Mouse (Mus musculus): Measurements from ENCODE around the gene Fgf11. TPM values are rescaled to one million over a fixed set of nuclear protein-coding genes. Genes with fewer than 3 reads are reported as not detected.

Fgf11 gene
- polyA plus RNA-seq, 1 experiment from 2014 or later = 0.97 TPM

DNA sequence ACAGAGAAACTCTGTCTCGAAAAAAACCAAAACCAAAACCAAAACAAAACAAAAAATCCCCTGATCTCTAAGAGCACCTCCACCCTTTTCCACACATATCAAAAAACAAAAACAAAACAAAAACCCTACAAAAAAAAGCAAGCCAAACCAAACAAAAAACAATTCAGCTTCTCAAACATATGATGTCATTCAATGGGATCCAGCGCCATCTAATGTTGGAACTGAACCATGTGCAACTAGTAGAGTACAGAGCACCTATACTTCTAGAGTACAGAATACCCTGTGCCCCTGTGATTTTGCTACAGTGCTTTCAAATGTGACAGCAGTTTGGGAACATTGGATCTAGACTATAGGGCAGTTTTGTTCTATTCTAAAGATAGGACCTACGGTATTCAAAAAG, 47.0 kb downstream of the Fgf11 start:
- 57% methylated on average over 3 of the region's 3 CpGs for WGBS
- Histone ChIP-seq H3K4me3 (no peak overlapping the region), H3K27ac (no peak overlapping the region), H3K27me3 (ENCODE audit: insufficient read depth, poor library complexity, severe bottlenecking) (no peaks in the 10 kb centered on the region), H3K9me3 (no peaks in the 10 kb centered on the region), H3K36me3 (no peaks in the 10 kb centered on the region), H3K4me1 (peaks cover 46% of the 10 kb centered on the region)
- no peak for DNase-seq (ENCODE audit: low spot score)

DNA sequence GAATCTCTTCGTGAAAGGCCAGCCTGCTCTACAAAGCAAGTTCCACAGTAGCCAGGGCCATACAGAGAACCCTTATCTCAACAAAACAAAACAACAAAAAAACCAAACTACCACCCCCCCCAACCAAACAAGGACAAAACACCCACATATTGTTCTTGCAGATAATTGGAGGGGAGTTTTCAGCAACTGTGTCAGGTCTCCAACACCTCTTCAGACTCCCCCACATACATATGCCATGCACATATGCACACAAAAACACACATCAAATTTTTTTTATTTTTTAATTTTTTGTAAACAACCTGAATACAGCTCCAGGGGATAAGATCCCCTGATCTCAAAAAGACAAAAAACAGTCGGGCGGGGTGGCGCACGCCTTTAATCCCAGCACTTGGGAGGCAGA, 47.4 kb downstream of the Fgf11 start:
- Histone ChIP-seq H3K4me1 (peaks cover 43% of the 10 kb centered on the region), H3K9me3 (no peaks in the 10 kb centered on the region), H3K36me3 (no peaks in the 10 kb centered on the region), H3K27ac (no peak overlapping the region), H3K27me3 (ENCODE audit: insufficient read depth, poor library complexity, severe bottlenecking) (no peaks in the 10 kb centered on the region), H3K4me3 (no peak overlapping the region)
- DNase-seq (ENCODE audit: low spot score) = no peak
- WGBS = 83% methylated on average over 5 of the region's 5 CpGs

DNA sequence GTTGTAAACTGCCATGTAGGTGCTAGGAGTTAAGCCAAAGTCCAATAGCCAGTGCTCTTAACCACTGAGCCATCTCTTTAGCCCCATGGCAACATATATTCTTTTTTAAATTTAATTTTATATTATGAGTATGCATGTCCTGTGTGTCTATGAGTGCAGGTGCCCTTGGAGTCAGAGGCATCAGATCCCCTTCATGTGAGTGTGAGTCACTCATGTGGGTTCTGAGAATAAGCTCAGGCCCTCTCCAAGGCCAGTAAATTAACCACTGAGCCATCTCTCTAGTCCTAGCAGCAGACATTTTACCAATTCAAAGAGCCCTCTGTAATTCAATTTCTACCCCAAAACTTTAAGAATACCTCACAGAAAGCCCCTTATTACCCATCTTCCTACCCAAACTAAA, 49.0 kb downstream of the Fgf11 start:
- no peak overlapping the region for H3K4me3 ChIP-seq
- no peaks in the 10 kb centered on the region for H3K27me3 ChIP-seq (ENCODE audit: insufficient read depth, poor library complexity, severe bottlenecking)
- no peak overlapping the region for H3K27ac ChIP-seq
- DNase-seq (ENCODE audit: low spot score) = no peak
- H3K36me3 ChIP-seq = peaks cover 5% of the 10 kb centered on the region
- no peaks in the 10 kb centered on the region for H3K9me3 ChIP-seq
- H3K4me1 ChIP-seq = peaks cover 43% of the 10 kb centered on the region

DNA sequence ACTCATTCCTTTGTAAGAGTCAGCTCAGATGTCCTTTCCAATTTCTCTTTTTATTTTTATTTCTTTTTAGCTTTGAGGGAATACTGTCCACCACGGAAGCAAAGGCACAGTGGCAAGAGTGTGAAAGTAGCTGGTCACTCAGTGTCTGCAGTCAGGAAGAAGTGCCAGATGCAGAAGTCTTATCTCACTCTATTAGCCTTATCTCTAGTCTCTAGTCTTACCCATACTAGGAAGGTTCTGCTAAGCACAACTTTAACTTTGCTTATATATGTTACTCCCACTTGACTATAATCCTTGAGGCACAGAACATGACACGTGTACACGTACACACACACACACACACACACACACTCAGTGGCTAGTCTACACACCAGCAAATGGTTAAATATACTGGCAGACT, 50.0 kb downstream of the Fgf11 start:
- H3K9me3 ChIP-seq = no peaks in the 10 kb centered on the region
- DNase-seq (ENCODE audit: low spot score) = peak; percentile 58
- 30% methylated on average over 3 of the region's 3 CpGs for WGBS
- no peaks in the 10 kb centered on the region for H3K27me3 ChIP-seq (ENCODE audit: insufficient read depth, poor library complexity, severe bottlenecking)
- no peak overlapping the region for H3K27ac ChIP-seq
- peaks cover 14% of the 10 kb centered on the region for H3K36me3 ChIP-seq
- peak overlapping the region; percentile 22; the same call in 1 of the 2 replicates for H3K4me3 ChIP-seq
- H3K4me1 ChIP-seq = peaks cover 35% of the 10 kb centered on the region

Other genes with a start within 250 kb of the Fgf11 start
- 61.0 and 89.9 TPM in 2 replicates for gene Efnb3, start 241.7 kb downstream of the Fgf11 start, polyA plus RNA-seq (2016; fragmentation: Nextera tagmentation; extraction: Ambion mirVana)
- 27.2 and 32.4 TPM in 2 replicates for gene Wrap53, start 221.6 kb downstream of the Fgf11 start, polyA plus RNA-seq (2016; fragmentation: Nextera tagmentation; extraction: Ambion mirVana)
- 104 and 161 TPM in 2 replicates for gene Trp53, start 221.5 kb downstream of the Fgf11 start, polyA plus RNA-seq (2016; fragmentation: Nextera tagmentation; extraction: Ambion mirVana)
- 15.6 and 24.1 TPM in 2 replicates for gene Atp1b2, start 195.9 kb downstream of the Fgf11 start, polyA plus RNA-seq (2016; fragmentation: Nextera tagmentation; extraction: Ambion mirVana)
- gene Shbg, start 184.0 kb downstream of the Fgf11 start, polyA plus RNA-seq (2016; fragmentation: Nextera tagmentation; extraction: Ambion mirVana) = 0.25 and 7.5 TPM in 2 replicates
- 18.8 and 21.8 TPM in 2 replicates for gene Sat2, start 179.8 kb downstream of the Fgf11 start, polyA plus RNA-seq (2016; fragmentation: Nextera tagmentation; extraction: Ambion mirVana)
- gene Fxr2, start 168.9 kb downstream of the Fgf11 start, polyA plus RNA-seq (2016; fragmentation: Nextera tagmentation; extraction: Ambion mirVana) = 31.5 and 44.7 TPM in 2 replicates
- gene Sox15, start 146.5 kb downstream of the Fgf11 start, polyA plus RNA-seq (2016; fragmentation: Nextera tagmentation; extraction: Ambion mirVana) = 0.15 TPM in 1 of 2 replicates, not detected in the other
- 62.1 and 63.7 TPM in 2 replicates for gene Mpdu1, start 139.2 kb downstream of the Fgf11 start, polyA plus RNA-seq (2016; fragmentation: Nextera tagmentation; extraction: Ambion mirVana)
- 2.0 and 4.4 TPM in 2 replicates for gene Cd68, start 135.7 kb downstream of the Fgf11 start, polyA plus RNA-seq (2016; fragmentation: Nextera tagmentation; extraction: Ambion mirVana)
- gene Eif4a1, start 129.4 kb downstream of the Fgf11 start, polyA plus RNA-seq (2016; fragmentation: Nextera tagmentation; extraction: Ambion mirVana) = 481 and 586 TPM in 2 replicates
- gene Senp3, start 119.8 kb downstream of the Fgf11 start, polyA plus RNA-seq (2016; fragmentation: Nextera tagmentation; extraction: Ambion mirVana) = 95.3 and 108 TPM in 2 replicates
- gene Tnfsf13, start 116.1 kb downstream of the Fgf11 start, polyA plus RNA-seq (2016; fragmentation: Nextera tagmentation; extraction: Ambion mirVana) = 0.25 TPM in 1 of 2 replicates, not detected in the other
- 3.0 and 4.7 TPM in 2 replicates for gene Tnfsf12, start 106.0 kb downstream of the Fgf11 start, polyA plus RNA-seq (2016; fragmentation: Nextera tagmentation; extraction: Ambion mirVana)
- gene Tnfsfm13, start 105.8 kb downstream of the Fgf11 start, polyA plus RNA-seq (2016; fragmentation: Nextera tagmentation; extraction: Ambion mirVana) = 1.8 and 2.2 TPM in 2 replicates
- gene Polr2a, start 43.2 kb downstream of the Fgf11 start, polyA plus RNA-seq (2016; fragmentation: Nextera tagmentation; extraction: Ambion mirVana) = 24.9 and 29.6 TPM in 2 replicates
- 0.16 TPM in 1 of 2 replicates, not detected in the other for gene Slc35g3, start 39.9 kb downstream of the Fgf11 start, polyA plus RNA-seq (2016; fragmentation: Nextera tagmentation; extraction: Ambion mirVana)
- gene Zbtb4, start 35.9 kb downstream of the Fgf11 start, polyA plus RNA-seq (2016; fragmentation: Nextera tagmentation; extraction: Ambion mirVana) = 1.7 and 2.4 TPM in 2 replicates
- 3.9 and 4.9 TPM in 2 replicates for gene Chrnb1, start 5.9 kb downstream of the Fgf11 start, polyA plus RNA-seq (2016; fragmentation: Nextera tagmentation; extraction: Ambion mirVana)
- gene Tmem102, start 3.8 kb upstream of the Fgf11 start, polyA plus RNA-seq (2016; fragmentation: Nextera tagmentation; extraction: Ambion mirVana) = 1.5 and 1.8 TPM in 2 replicates
- gene Gm39566, start 13.4 kb upstream of the Fgf11 start, polyA plus RNA-seq (2016; fragmentation: Nextera tagmentation; extraction: Ambion mirVana) = not detected in 2 replicates
- 0.08 TPM in 1 of 2 replicates, not detected in the other for gene Spem2, start 16.6 kb upstream of the Fgf11 start, polyA plus RNA-seq (2016; fragmentation: Nextera tagmentation; extraction: Ambion mirVana)
- gene Spem1, start 20.3 kb upstream of the Fgf11 start, polyA plus RNA-seq (2016; fragmentation: Nextera tagmentation; extraction: Ambion mirVana) = not detected in 2 replicates
- gene Nlgn2, start 35.9 kb upstream of the Fgf11 start, polyA plus RNA-seq (2016; fragmentation: Nextera tagmentation; extraction: Ambion mirVana) = 1.3 and 3.7 TPM in 2 replicates
- gene Tmem256, start 36.7 kb upstream of the Fgf11 start, polyA plus RNA-seq (2016; fragmentation: Nextera tagmentation; extraction: Ambion mirVana) = 294 and 327 TPM in 2 replicates
- 72.7 and 74.5 TPM in 2 replicates for gene Plscr3, start 44.5 kb upstream of the Fgf11 start, polyA plus RNA-seq (2016; fragmentation: Nextera tagmentation; extraction: Ambion mirVana)
- gene Tnk1, start 56.9 kb upstream of the Fgf11 start, polyA plus RNA-seq (2016; fragmentation: Nextera tagmentation; extraction: Ambion mirVana) = 0.28 and 1.2 TPM in 2 replicates
- not detected in 2 replicates for gene Tmem95, start 76.2 kb upstream of the Fgf11 start, polyA plus RNA-seq (2016; fragmentation: Nextera tagmentation; extraction: Ambion mirVana)
- 5.0 and 6.2 TPM in 2 replicates for gene Kctd11, start 79.5 kb upstream of the Fgf11 start, polyA plus RNA-seq (2016; fragmentation: Nextera tagmentation; extraction: Ambion mirVana)
- gene Acap1, start 93.7 kb upstream of the Fgf11 start, polyA plus RNA-seq (2016; fragmentation: Nextera tagmentation; extraction: Ambion mirVana) = 10.6 and 16.2 TPM in 2 replicates
- gene 2810408A11Rik, start 99.1 kb upstream of the Fgf11 start, polyA plus RNA-seq (2016; fragmentation: Nextera tagmentation; extraction: Ambion mirVana) = 5.5 and 8.7 TPM in 2 replicates
- 8.3 and 12.7 TPM in 2 replicates for gene Neurl4, start 99.2 kb upstream of the Fgf11 start, polyA plus RNA-seq (2016; fragmentation: Nextera tagmentation; extraction: Ambion mirVana)
- gene Gps2, start 112.0 kb upstream of the Fgf11 start, polyA plus RNA-seq (2016; fragmentation: Nextera tagmentation; extraction: Ambion mirVana) = 55.2 and 69.4 TPM in 2 replicates
- 2,011 and 2,470 TPM in 2 replicates for gene Eif5a, start 120.1 kb upstream of the Fgf11 start, polyA plus RNA-seq (2016; fragmentation: Nextera tagmentation; extraction: Ambion mirVana)
- 1.8 and 2.1 TPM in 2 replicates for gene Ybx2, start 133.9 kb upstream of the Fgf11 start, polyA plus RNA-seq (2016; fragmentation: Nextera tagmentation; extraction: Ambion mirVana)
- 17.8 and 24.1 TPM in 2 replicates for gene Slc2a4, start 146.3 kb upstream of the Fgf11 start, polyA plus RNA-seq (2016; fragmentation: Nextera tagmentation; extraction: Ambion mirVana)
- 4.7 and 22.3 TPM in 2 replicates for gene Cldn7, start 162.9 kb upstream of the Fgf11 start, polyA plus RNA-seq (2016; fragmentation: Nextera tagmentation; extraction: Ambion mirVana)
- gene Ctdnep1, start 179.3 kb upstream of the Fgf11 start, polyA plus RNA-seq (2016; fragmentation: Nextera tagmentation; extraction: Ambion mirVana) = 20.5 and 23.8 TPM in 2 replicates
- gene Elp5, start 180.7 kb upstream of the Fgf11 start, polyA plus RNA-seq (2016; fragmentation: Nextera tagmentation; extraction: Ambion mirVana) = 135 and 147 TPM in 2 replicates
- 365 and 379 TPM in 2 replicates for gene Gabarap, start 189.3 kb upstream of the Fgf11 start, polyA plus RNA-seq (2016; fragmentation: Nextera tagmentation; extraction: Ambion mirVana)
- gene Phf23, start 193.9 kb upstream of the Fgf11 start, polyA plus RNA-seq (2016; fragmentation: Nextera tagmentation; extraction: Ambion mirVana) = 51.8 and 73.3 TPM in 2 replicates
- gene Dvl2, start 198.7 kb upstream of the Fgf11 start, polyA plus RNA-seq (2016; fragmentation: Nextera tagmentation; extraction: Ambion mirVana) = 29.5 and 40.3 TPM in 2 replicates
- 79.1 and 102 TPM in 2 replicates for gene Acadvl, start 213.6 kb upstream of the Fgf11 start, polyA plus RNA-seq (2016; fragmentation: Nextera tagmentation; extraction: Ambion mirVana)
- 5.7 and 9.3 TPM in 2 replicates for gene Dlg4, start 215.1 kb upstream of the Fgf11 start, polyA plus RNA-seq (2016; fragmentation: Nextera tagmentation; extraction: Ambion mirVana)